Comparison of ENCODE assay signal across 11 mouse cellular contexts in the genomic region with DNA sequence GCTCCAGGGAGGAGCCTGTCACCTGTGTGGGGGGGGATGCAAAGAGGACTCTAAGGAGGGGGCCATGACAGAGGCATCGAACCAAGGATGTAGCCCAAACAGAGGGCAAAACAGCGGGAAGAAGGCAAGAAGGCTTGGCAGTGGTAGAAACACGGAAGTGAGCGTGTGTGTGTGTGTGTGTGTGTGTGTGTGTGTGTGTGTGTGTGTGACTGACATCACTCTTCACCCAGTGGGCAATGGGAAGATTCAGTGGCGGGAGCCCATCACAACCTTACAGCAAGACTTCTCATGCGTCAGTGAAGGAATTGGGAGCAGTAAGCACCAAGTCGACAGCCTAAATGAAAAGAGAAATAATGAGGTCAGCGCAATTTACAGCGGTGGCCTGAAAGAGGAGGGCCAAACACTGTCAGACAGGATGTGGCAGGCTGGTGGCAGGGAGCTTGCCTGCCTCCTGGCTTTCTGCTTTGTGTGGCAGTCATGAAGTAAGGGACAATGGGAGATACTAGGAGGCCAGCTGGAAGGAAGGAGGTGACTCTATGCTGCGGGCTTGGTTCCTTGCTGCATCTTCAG.
DNase-seq lines count a peak whose midpoint lies in the region; ATAC-seq and TF ChIP-seq lines count a peak whose summit lies in the region.
"Had no signal": no experiment of that assay in that cellular context is flagged by ENCODE, and none has a peak within 500 bp of the region (broad histone marks: within the 10 kb centered on the region; RNA-seq: fewer than 3 reads in every experiment).

No protein-coding gene starts in this region.

- no peaks in the 10 kb centered on the region for H3K36me3 ChIP-seq in kidney, adult 2 months (ENCODE audit: control insufficient read depth, insufficient read depth, low read length)
- H3K36me3 ChIP-seq in heart, embryonic 12.5 days: no peaks in the 10 kb centered on the region
- H3K36me3 ChIP-seq: heart, embryonic 15.5 days had no signal

- WGBS in kidney, adult 2 months: 75% methylated on average over 10 of the region's 10 CpGs
- 73% methylated on average over 10 of the region's 10 CpGs for WGBS in heart, embryonic 12.5 days

- H3K9me3 ChIP-seq in heart, embryonic 12.5 days (replicated peaks): no peaks in the 10 kb centered on the region
- H3K9me3 ChIP-seq: heart, embryonic 15.5 days had no signal

- no peak for TF ChIP-seq POLR2A in kidney, adult 2 months (IDR thresholded peaks at IDR 0.05; ENCODE audit: low read depth, low read length)

- H3K9ac ChIP-seq in heart, embryonic 12.5 days: no peak overlapping the region
- H3K9ac ChIP-seq: heart, embryonic 15.5 days had no signal

- H3K27ac ChIP-seq in kidney, adult 2 months (ENCODE audit: insufficient read depth, low read depth, low read length): no peak overlapping the region
- no peak overlapping the region for H3K27ac ChIP-seq in heart, embryonic 12.5 days (ENCODE audit: poor library complexity, severe bottlenecking)
- H3K27ac ChIP-seq: heart, embryonic 15.5 days; stomach, postnatal 0 days had no signal

- DNase-seq in kidney, adult 2 months: peak; percentile 18
- no peak for DNase-seq in kidney, adult 8-10 months
- DNase-seq in Muller cell, postnatal 12 days (ENCODE audit: inconsistent ontology term): peak; percentile 43
- DNase-seq in lung, postnatal 25 days (ENCODE audit: low spot score): peak; percentile 10
- DNase-seq in retina, embryonic 14.5 days (ENCODE audit: low spot score): peak; percentile 68
- no peak for DNase-seq in embryo, embryonic 9.5 days (ENCODE audit: extremely low spot score)
- DNase-seq: adrenal gland, adult 2 months had no signal

- no peaks in the 10 kb centered on the region for H3K4me1 ChIP-seq in kidney, adult 2 months (ENCODE audit: control insufficient read depth, insufficient read depth, low read length)
- H3K4me1 ChIP-seq in heart, embryonic 12.5 days (replicated peaks): no peaks in the 10 kb centered on the region
- H3K4me1 ChIP-seq: heart, embryonic 15.5 days had no signal

- H3K4me3 ChIP-seq in kidney, adult 2 months (ENCODE audit: insufficient read depth, low read depth, low read length): no peak overlapping the region
- H3K4me3 ChIP-seq in heart, embryonic 12.5 days: no peak overlapping the region
- H3K4me3 ChIP-seq: heart, embryonic 15.5 days had no signal

- no peak overlapping the region for H3K4me2 ChIP-seq in heart, embryonic 12.5 days
- H3K4me2 ChIP-seq: heart, embryonic 15.5 days had no signal

- TF ChIP-seq CTCF in kidney, adult 2 months (conservative IDR thresholded peaks at IDR 0.05; ENCODE audit: insufficient read depth, insufficient read length, low read depth, low read length): no peak

- H3K27me3 ChIP-seq in kidney, adult 2 months (replicated peaks; ENCODE audit: control insufficient read depth, insufficient read depth, low read length): no peaks in the 10 kb centered on the region
- no peaks in the 10 kb centered on the region for H3K27me3 ChIP-seq in heart, embryonic 12.5 days (replicated peaks)
- H3K27me3 ChIP-seq: CH12.LX; heart, embryonic 15.5 days had no signal

- no peak for ATAC-seq in heart, embryonic 12.5 days (ENCODE audit: insufficient number of reproducible peaks, low FRiP score)

Comparison
In these comparisons a context has a peak if more than half of its experiments do, and no peak if none do; other contexts are left out.
1. DNase-seq: peak in kidney, adult 2 months (single experiment), Muller cell, postnatal 12 days (single experiment), lung, postnatal 25 days (single experiment) and retina, embryonic 14.5 days (single experiment); none in kidney, adult 8-10 months (0 of 2) and embryo, embryonic 9.5 days (single experiment).